Mouse (Mus musculus) small intestine, adult 2 months (tissue): ENCODE measurements around the gene Nog. TPM values are rescaled to one million over a fixed set of nuclear protein-coding genes. Genes with fewer than 3 reads are reported as not detected.

Experiments
- H3K27ac ChIP-seq: fragments of 200-500 bp; 2 replicates; pipeline ENCODE4 v1.5.1; 2012; ENCODE audit warnings: low read depth, low read length, control low read depth, inconsistent platforms; ENCODE audit not compliant: insufficient read depth
- H3K27me3 ChIP-seq: fragments of 200-500 bp; 2 replicates; pipeline ENCODE4 v1.6.1; 2012; ENCODE audit warnings: mild to moderate bottlenecking, moderate library complexity, low read length, inconsistent platforms; ENCODE audit not compliant: control insufficient read depth, insufficient read depth
- H3K36me3 ChIP-seq: fragments of 200-500 bp; 2 replicates; pipeline ENCODE4 v1.6.1; 2012; ENCODE audit warnings: mild to moderate bottlenecking, low read length, control low read depth, inconsistent platforms; ENCODE audit not compliant: control insufficient read depth, insufficient read depth
- H3K4me1 ChIP-seq: fragments of 200-500 bp; 2 replicates; pipeline ENCODE4 v1.6.1; 2012; ENCODE audit warnings: low read length, inconsistent platforms, mixed read lengths; ENCODE audit not compliant: control insufficient read depth, insufficient read depth, insufficient read length
- H3K4me3 ChIP-seq: fragments of 200-500 bp; 2 replicates; pipeline ENCODE4 v1.5.1; 2012; ENCODE audit warnings: low read depth, mild to moderate bottlenecking, control low read depth, inconsistent platforms, low read length, moderate library complexity
- CTCF ChIP-seq: fragments of 200-500 bp; IDR thresholded peaks from 2 replicates; pipeline ENCODE4 v1.5.1; 2012; ENCODE audit warnings: low read depth, mild to moderate bottlenecking, control low read depth, inconsistent platforms, low read length, moderate library complexity, mixed read lengths; ENCODE audit not compliant: insufficient replicate concordance, insufficient read length; ENCODE audit errors: extremely low read depth
- POLR2A ChIP-seq: fragments of 200-500 bp; IDR thresholded peaks from 2 replicates; pipeline ENCODE4 v1.6.1; 2012; ENCODE audit warnings: low read depth, mild to moderate bottlenecking, control low read depth, inconsistent platforms, low read length, moderate library complexity
- WGBS: fragments of 180-500 bp; shearing (Covaris S2); methylation state at CpG from one replicate; pipeline ENCODE4 v1.1.7; 2018; 5-methylcytosine and 5-hydroxymethylcytosine counted together
- polyA plus RNA-seq: library from polyadenylated mRNA; depleted of rRNA; stranded (reverse); fragments of >200 nt; gene quantifications from 2 replicates; pipeline ENCODE4 v1.2.3, GENCODE M21; 2012; rRNA removed

Gene Nog
- 2.0 and 2.7 TPM in 2 replicates for polyA plus RNA-seq

DNA sequence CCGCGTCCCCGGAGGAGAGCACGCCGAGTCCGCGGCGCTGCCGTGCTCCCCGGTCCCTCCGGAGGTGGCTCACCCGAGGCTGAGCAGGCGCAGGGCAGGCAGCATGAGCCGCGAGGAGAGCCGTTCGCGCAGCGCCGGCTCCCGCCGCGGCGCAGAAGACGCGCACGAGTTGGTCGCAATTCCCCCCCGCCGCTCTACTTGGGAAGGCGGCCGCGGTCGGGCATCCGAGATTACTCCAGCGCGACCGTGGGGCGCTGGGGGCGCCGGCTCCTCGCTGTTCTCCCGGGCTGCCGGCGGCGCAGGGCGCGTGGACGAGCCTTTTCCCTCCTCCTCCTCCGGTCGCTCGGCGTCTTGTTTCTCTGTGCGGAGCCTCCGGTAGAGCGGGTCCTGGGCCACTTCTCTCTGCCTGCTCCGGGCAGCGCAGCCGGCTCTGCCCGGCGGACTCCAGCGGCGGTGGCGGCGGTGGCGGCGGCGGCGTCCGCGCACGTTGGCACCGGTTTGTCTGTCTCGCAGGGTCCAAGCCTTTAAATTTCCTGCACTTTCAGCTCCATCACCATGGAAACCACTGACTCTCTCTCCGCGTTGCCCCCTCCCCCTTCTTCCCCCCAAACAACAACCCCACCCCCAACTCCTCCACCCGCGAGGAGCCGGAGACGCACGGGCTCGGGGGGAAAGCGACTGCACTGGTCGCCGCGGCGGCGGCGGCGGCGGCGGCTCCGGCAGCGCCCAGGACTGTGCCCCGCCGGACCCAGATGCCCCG lies at the start of gene Nog:
Nog (minus strand) TSS at position 277 of the 760 bp plus-strand sequence.
- Histone ChIP-seq H3K4me1 (peaks cover 7% of the 10 kb centered on the region), H3K27me3 (peaks cover 51% of the 10 kb centered on the region), H3K27ac (no peak within 1 kb of the TSS), H3K4me3 (peak within 1 kb of the TSS; percentile 58), H3K36me3 (no peaks in the 10 kb centered on the region)
- TF ChIP-seq CTCF (no peak), POLR2A (no peak)
- WGBS = 1% methylated on average over 97 of the region's 97 CpGs

DNA sequence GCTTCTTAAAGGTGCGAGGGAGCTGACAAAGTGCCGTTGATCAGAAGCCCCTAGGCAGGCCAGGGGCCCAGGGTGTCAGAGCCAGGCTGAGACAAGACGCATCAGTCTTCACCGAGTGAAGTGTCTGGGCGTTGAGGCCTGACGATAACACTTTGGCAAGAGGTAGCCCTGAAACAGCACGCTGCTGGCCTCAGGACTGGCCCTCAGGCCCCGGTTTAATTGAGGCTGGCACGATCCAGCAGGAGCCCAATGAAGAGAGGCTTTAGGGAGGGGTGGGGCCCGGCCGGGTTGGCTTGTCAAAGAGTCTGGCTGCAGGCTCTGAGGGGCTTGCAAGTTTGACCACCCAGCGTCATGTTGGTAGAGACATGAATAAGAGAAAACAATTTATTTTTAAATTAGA lies 38.1 kb upstream of the Nog start:
- 68% methylated on average over 12 of the region's 12 CpGs for WGBS
- Histone ChIP-seq H3K4me1 (no peaks in the 10 kb centered on the region), H3K27ac (no peak overlapping the region), H3K27me3 (no peaks in the 10 kb centered on the region), H3K36me3 (no peaks in the 10 kb centered on the region), H3K4me3 (no peak overlapping the region)
- TF ChIP-seq POLR2A = no peak
- TF ChIP-seq CTCF = no peak

DNA sequence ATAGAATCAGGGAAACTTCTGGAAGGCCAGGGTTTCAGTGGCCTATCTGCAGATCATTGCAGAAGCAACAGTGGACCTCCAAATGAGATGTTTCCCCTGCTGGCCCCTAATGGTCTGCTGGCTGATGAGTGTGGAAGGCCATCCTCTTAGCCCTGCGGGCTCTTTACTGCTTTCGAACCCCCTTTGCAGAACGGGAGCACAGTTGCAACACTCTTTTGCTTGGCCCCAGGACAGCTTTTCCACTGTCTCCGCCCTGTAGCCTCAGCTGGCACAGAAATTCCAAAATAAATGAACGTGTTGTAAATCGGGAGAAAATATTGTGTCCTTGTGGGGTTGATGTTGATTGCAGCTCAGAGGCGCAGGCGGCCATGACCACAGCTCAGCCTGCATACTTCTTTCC lies 37.7 kb upstream of the Nog start:
- Histone ChIP-seq H3K4me1 (no peaks in the 10 kb centered on the region), H3K36me3 (no peaks in the 10 kb centered on the region), H3K27ac (no peak overlapping the region), H3K4me3 (no peak overlapping the region), H3K27me3 (no peaks in the 10 kb centered on the region)
- TF ChIP-seq POLR2A = no peak
- WGBS = 76% methylated on average over 8 of the region's 8 CpGs

DNA sequence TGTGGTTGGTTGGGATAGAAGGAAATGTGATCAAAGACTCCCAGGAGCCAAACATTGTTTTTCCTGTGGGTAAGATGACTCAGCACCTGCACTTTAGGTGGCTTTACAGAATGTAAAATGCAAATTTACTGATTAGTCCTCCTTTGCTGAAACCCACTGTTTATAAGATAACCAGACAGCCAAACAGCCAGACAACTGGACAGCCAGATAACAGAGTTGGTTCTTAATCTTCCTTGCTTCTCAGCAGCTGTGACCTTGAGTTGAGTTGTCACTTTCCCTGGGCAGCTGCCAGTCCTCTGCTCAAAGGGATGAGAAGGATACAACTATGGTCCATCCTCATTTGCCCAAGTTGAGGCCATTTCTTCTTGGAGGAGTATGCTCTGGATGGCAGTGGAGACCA lies 35.8 kb upstream of the Nog start:
- no peak overlapping the region for H3K27ac ChIP-seq
- H3K4me1 ChIP-seq = no peaks in the 10 kb centered on the region
- H3K4me3 ChIP-seq = no peak overlapping the region
- no peaks in the 10 kb centered on the region for H3K27me3 ChIP-seq
- H3K36me3 ChIP-seq = no peaks in the 10 kb centered on the region
- TF ChIP-seq POLR2A (no peak), CTCF (no peak)

DNA sequence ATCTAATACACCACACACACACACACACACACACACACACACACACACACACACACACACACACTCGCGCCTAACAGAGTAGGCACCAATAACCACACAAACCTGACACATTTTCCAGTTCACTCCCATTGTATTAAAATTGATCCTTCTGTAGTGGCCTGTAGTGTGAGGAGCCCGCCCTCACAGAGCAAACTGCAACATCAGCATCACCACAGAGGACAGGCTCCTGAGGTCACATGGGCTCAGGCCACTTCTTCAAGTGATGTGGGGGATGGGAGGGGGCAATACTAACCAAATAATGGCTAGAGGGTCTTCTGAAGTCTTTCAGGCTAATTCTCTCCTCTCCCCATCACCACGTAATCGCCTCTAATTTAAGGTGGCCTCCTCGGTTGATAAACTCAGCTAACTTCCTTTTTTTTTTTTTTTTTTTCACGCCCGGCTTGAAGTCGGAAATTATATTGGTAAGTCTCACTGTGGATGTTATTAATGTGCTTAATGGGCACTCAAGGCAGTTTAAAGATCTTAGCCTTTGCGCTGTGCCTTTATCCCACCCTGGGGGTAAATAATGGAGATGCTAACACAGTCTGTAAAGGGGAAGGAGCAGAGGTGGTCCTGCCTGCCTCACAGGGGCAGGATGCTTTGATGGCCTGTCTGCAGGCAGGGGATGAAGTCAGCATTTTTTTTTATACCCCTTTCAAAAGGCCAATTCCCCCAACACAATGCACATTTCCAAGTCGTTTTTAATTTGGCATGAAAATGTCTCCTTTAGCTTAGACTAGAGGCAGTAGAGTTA lies 25.2 kb upstream of the Nog start:
- Histone ChIP-seq H3K4me1 (no peaks in the 10 kb centered on the region), H3K27me3 (no peaks in the 10 kb centered on the region), H3K36me3 (no peaks in the 10 kb centered on the region), H3K4me3 (no peak overlapping the region), H3K27ac (no peak overlapping the region)
- TF ChIP-seq CTCF (no peak), POLR2A (no peak)
- 58% methylated on average over 11 of the region's 11 CpGs for WGBS

DNA sequence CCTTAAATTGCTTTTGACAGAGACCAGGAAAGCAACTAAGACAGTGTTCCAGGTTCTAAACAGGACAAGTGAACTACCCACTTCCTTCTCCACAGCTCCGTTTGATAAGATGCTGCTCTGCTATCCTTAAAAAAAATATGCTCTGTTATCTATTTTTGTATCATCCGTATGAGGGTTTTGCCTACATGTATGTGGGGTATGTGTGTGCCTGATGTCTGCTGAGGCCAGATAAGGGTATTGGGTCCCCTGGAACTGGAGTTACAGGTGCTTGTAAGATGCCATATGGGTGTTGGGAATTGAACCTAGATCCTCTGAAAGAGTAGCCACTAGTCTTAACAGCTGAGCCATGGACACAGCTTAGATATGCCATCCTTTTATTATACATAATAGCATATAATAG lies 19.6 kb upstream of the Nog start:
- WGBS = 86% methylated on average over 2 of the region's 2 CpGs
- TF ChIP-seq POLR2A (no peak), CTCF (no peak)
- H3K4me3 ChIP-seq = no peak overlapping the region

DNA sequence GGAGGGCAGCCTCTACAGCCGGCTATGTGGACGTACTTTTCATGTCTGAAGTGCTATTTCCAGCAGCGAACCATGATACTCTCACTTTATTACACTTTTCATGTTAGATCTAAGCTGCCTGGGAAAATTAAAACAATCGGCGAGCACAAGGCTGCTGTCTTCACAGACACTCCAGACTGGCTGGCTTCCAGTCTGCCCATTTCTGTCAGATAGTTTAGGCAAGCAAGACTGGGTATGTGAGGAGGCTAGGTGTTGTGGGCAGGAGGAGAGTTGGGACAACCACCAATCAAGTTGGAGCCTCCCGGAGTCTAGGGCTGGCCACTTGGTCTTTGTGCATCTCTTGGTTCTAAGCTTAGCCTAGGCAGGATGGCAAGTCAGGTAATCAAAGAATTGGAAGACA lies 17.5 kb upstream of the Nog start:
- no peak for TF ChIP-seq CTCF
- TF ChIP-seq POLR2A = no peak
- WGBS = 61% methylated on average over 6 of the region's 6 CpGs
- H3K27ac ChIP-seq = no peak overlapping the region
- no peaks in the 10 kb centered on the region for H3K36me3 ChIP-seq
- no peaks in the 10 kb centered on the region for H3K27me3 ChIP-seq
- no peak overlapping the region for H3K4me3 ChIP-seq
- H3K4me1 ChIP-seq = no peaks in the 10 kb centered on the region

More for the DNA sequence above, 19.6 kb upstream of the Nog start:
- no peak overlapping the region for H3K27ac ChIP-seq
- H3K4me1 ChIP-seq = no peaks in the 10 kb centered on the region
- H3K27me3 ChIP-seq = no peaks in the 10 kb centered on the region
- H3K36me3 ChIP-seq = no peaks in the 10 kb centered on the region
